Mouse (Mus musculus) embryo, embryonic 10 days (tissue): ENCODE measurements around the gene Decr2.
"Not testable (repeated sequence)": the region's sequence is repeated elsewhere in the genome, so short reads cannot be mapped to it uniquely, and the experiment has no call there.

Experiments
- DNase-seq: peaks from one replicate; pipeline ENCODE4 v3.0.0-alpha.2; 2015; ENCODE audit warnings: low spot score

Gene Decr2

GRCm38 (mm10) chr17:26113181-26113948 lies 23.2 kb upstream of the Decr2 start, which contains the start of gene Tmem8:
Gene Tmem8 (plus strand): TSS chr17:26113299.
- DNase-seq, result peak; percentile 59

- no peak for DNase-seq
These were observed 22.6 kb upstream of the Decr2 start for GRCm38 (mm10) chr17:26112751-26113150.

GRCm38 (mm10) chr17:26111722-26112121 lies 21.6 kb upstream of the Decr2 start:
- no peak for DNase-seq

GRCm38 (mm10) chr17:26111024-26111423 lies 20.9 kb upstream of the Decr2 start:
- peak; percentile 28 for DNase-seq

GRCm38 (mm10) chr17:26110156-26110555 lies 20.0 kb upstream of the Decr2 start:
- no peak for DNase-seq

GRCm38 (mm10) chr17:26105619-26106018 lies 15.5 kb upstream of the Decr2 start:
- DNase-seq, result no peak

- DNase-seq, result peak; percentile 38
These were observed 11.3 kb upstream of the Decr2 start for GRCm38 (mm10) chr17:26101478-26101877.

GRCm38 (mm10) chr17:26100166-26100565 lies 10.0 kb upstream of the Decr2 start:
- no peak for DNase-seq

- DNase-seq, result not testable (repeated sequence)
These were observed 9.2 kb upstream of the Decr2 start for GRCm38 (mm10) chr17:26099316-26099715.

- no peak for DNase-seq
These were observed 8.3 kb upstream of the Decr2 start for GRCm38 (mm10) chr17:26098461-26098860.

GRCm38 (mm10) chr17:26095121-26095740 lies 5.1 kb upstream of the Decr2 start, which contains the start of gene Nme4:
Gene Nme4 (minus strand): TSS chr17:26095602.
- DNase-seq, result peak; percentile 70

- peak; percentile 28 for DNase-seq
These were observed 4.5 kb upstream of the Decr2 start for GRCm38 (mm10) chr17:26094531-26095110.

GRCm38 (mm10) chr17:26087059-26087564 lies 3.0 kb downstream of the Decr2 start:
- no peak for DNase-seq

GRCm38 (mm10) chr17:26080867-26081266 lies 9.3 kb downstream of the Decr2 start:
- DNase-seq, result no peak

GRCm38 (mm10) chr17:26078851-26079250 lies 11.3 kb downstream of the Decr2 start:
- no peak for DNase-seq

- no peak for DNase-seq
These were observed 14.9 kb downstream of the Decr2 start for GRCm38 (mm10) chr17:26075246-26075645.

GRCm38 (mm10) chr17:26070136-26070535 lies 20.0 kb downstream of the Decr2 start:
- DNase-seq, result no peak

- DNase-seq, result peak; percentile 95
These were observed 21.1 kb downstream of the Decr2 start, which contains the start of gene Rab11fip3 for GRCm38 (mm10) chr17:26068831-26069739. Gene Rab11fip3 (minus strand): TSS chr17:26069555.

- DNase-seq, result peak; percentile 42
These were observed 21.9 kb downstream of the Decr2 start for GRCm38 (mm10) chr17:26068024-26068830.

GRCm38 (mm10) chr17:26066488-26067020 lies 23.6 kb downstream of the Decr2 start:
- DNase-seq, result no peak
